In the genomic region with DNA sequence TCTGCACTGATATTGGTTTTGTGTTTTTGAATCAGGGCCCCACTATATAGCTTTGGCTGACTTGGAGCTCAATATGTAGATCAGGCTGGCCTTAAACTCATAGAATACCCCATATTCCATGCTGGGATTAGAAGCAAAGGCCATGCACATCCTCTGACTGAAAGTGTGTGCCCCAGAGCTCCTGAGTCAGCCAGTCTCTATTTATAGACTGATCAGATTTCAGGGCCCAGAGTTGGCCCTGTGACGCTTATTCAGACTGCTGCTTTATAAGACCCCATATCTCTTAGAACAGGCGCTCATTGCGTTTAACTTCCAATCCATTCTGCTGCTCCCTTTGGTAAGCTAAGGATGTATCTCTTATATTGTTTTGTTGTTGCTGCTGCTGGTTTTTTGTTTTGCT, we compare ENCODE assay signal across 17 mouse cellular contexts. TPM values are rescaled to one million over a fixed set of nuclear protein-coding genes. Genes with fewer than 3 reads are reported as not detected.
"Had no signal": no experiment of that assay in that cellular context is flagged by ENCODE, and none has a peak within 500 bp of the region (broad histone marks: within the 10 kb centered on the region; RNA-seq: fewer than 3 reads in every experiment).

No protein-coding gene starts in this region.

- H3K4me3 ChIP-seq: left cerebral cortex, adult 2 months; liver, embryonic 13.5 days had no signal

- H3K9ac ChIP-seq: liver, embryonic 13.5 days had no signal

- H3K4me2 ChIP-seq: liver, embryonic 13.5 days; midbrain, embryonic 11.5 days had no signal

- H3K27ac ChIP-seq: left cerebral cortex, adult 2 months; liver, embryonic 13.5 days; stomach, postnatal 0 days had no signal

- DNase-seq: kidney, postnatal 10 days; kidney, postnatal 36 days; layer of hippocampus, postnatal 36 days; liver, embryonic 13.5 days; lung, adult 2 months; lung, postnatal 14 days; lung, postnatal 4 days; midbrain, embryonic 14.5 days; thymus, adult 2 months; thymus, postnatal 14 days; thymus, postnatal 4 days had no signal

- H3K27me3 ChIP-seq: liver, embryonic 13.5 days had no signal

- H3K4me1 ChIP-seq: liver, embryonic 13.5 days had no signal

- H3K9me3 ChIP-seq: liver, embryonic 13.5 days had no signal

RNA-seq across cellular contexts. Expression of a gene that starts 38.1 kb away (rescaled TPM):
- total RNA-seq: liver, adult 2 months; megakaryocyte progenitor cell, adult 5-6 weeks; megakaryocyte-erythroid progenitor cell, adult 5-6 weeks had no signal
